Mouse (Mus musculus): ENCODE results near the gene Ropn1l. TPM values are rescaled to one million over a fixed set of nuclear protein-coding genes. Genes with fewer than 3 reads are reported as not detected.
A peak's percentile ranks its signal among the peaks of the same experiment; 100 is the strongest.

Ropn1l gene
- total and polyA plus RNA-seq, 3 experiments = 0.96 to 1.7 TPM; not detected in 1

GRCm38 (mm10) chr15:31472645-31473574 lies 19.4 kb upstream of the Ropn1l start:
- no peaks in the 10 kb centered on the region for H3K79me2 ChIP-seq (ENCODE audit: control insufficient read depth, insufficient read depth, low read length, poor library complexity)
- DNase-seq (ENCODE audit: low read depth, low spot score) = no peak
- H3K27me3 ChIP-seq (ENCODE audit: control insufficient read depth in 1 of 2, insufficient read depth in 2 of 2, low read length in 2 of 2) = no peaks in the 10 kb centered on the region
- H3K36me3 ChIP-seq (ENCODE audit: control insufficient read depth in 1 of 2, insufficient read depth in 2 of 2, low read length in 2 of 2) = peaks cover 12 to 48% of the 10 kb centered on the region in 2 experiments
- H3K4me3 ChIP-seq (ENCODE audit: control insufficient read depth in 1 of 2, insufficient read depth in 1 of 2, low read depth in 2 of 2, low read length in 2 of 2) = no peak overlapping the region
- no peaks in the 10 kb centered on the region for H3K9me3 ChIP-seq (replicated peaks; ENCODE audit: insufficient read depth, low read length)
- H3K4me1 ChIP-seq (ENCODE audit: control insufficient read depth in 1 of 2, insufficient read depth in 2 of 2, low read length in 2 of 2) = peaks cover 4 to 9% of the 10 kb centered on the region in 2 experiments; a peak in 1 of 4 replicates
- no peak overlapping the region for H3K9ac ChIP-seq (ENCODE audit: control insufficient read depth, low read depth, low read length, poor library complexity, severe bottlenecking)
- H3K27ac ChIP-seq (ENCODE audit: control insufficient read depth, low read depth, low read length) = no peak overlapping the region
- no peak for TF ChIP-seq SIN3A (IDR thresholded peaks at IDR 0.05; ENCODE audit: low read length)
- no peak for TF ChIP-seq ETS1 (IDR thresholded peaks at IDR 0.05; ENCODE audit: low read depth, low read length)
- TF ChIP-seq MAFK (IDR thresholded peaks at IDR 0.05; ENCODE audit: borderline replicate concordance, low read depth, low read length) = no peak
- no peak for TF ChIP-seq ZMIZ1 (IDR thresholded peaks at IDR 0.05; ENCODE audit: low read depth, low read length)
- no peak for TF ChIP-seq MYC (IDR thresholded peaks at IDR 0.05; ENCODE audit: low read depth, low read length)
- peak; percentile 69; the same call in 1 of the 2 replicates for TF ChIP-seq ZNF384 (IDR thresholded peaks at IDR 0.05; ENCODE audit: low read depth, low read length)

- Histone ChIP-seq H3K4me3 (ENCODE audit: control insufficient read depth in 1 of 2, insufficient read depth in 1 of 2, low read depth in 2 of 2, low read length in 2 of 2) (no peak overlapping the region), H3K9me3 (replicated peaks; ENCODE audit: insufficient read depth, low read length) (no peaks in the 10 kb centered on the region), H3K79me2 (ENCODE audit: control insufficient read depth, insufficient read depth, low read length, poor library complexity) (no peaks in the 10 kb centered on the region), H3K27me3 (ENCODE audit: control insufficient read depth in 1 of 2, insufficient read depth in 2 of 2, low read length in 2 of 2) (no peaks in the 10 kb centered on the region), H3K4me1 (ENCODE audit: control insufficient read depth in 1 of 2, insufficient read depth in 2 of 2, low read length in 2 of 2) (peaks cover 10 to 15% of the 10 kb centered on the region in 2 experiments), H3K9ac (ENCODE audit: control insufficient read depth, low read depth, low read length, poor library complexity, severe bottlenecking) (no peak overlapping the region), H3K27ac (ENCODE audit: control insufficient read depth, low read depth, low read length) (no peak overlapping the region), H3K36me3 (ENCODE audit: control insufficient read depth in 1 of 2, insufficient read depth in 2 of 2, low read length in 2 of 2) (peaks cover 22 to 49% of the 10 kb centered on the region in 2 experiments)
- TF ChIP-seq USF1 (IDR thresholded peaks at IDR 0.05; ENCODE audit: low read depth, low read length) = no peak
- no peak for TF ChIP-seq MAX (IDR thresholded peaks at IDR 0.05; ENCODE audit: low read length)
- no peak for TF ChIP-seq MXI1 (IDR thresholded peaks at IDR 0.05; ENCODE audit: low read depth, low read length)
- no peak for TF ChIP-seq RAD21 (IDR thresholded peaks at IDR 0.05; ENCODE audit: low read depth, low read length)
- DNase-seq (ENCODE audit: low read depth, low spot score) = no peak
These were observed 18.0 kb upstream of the Ropn1l start for GRCm38 (mm10) chr15:31471529-31471928.

DNA sequence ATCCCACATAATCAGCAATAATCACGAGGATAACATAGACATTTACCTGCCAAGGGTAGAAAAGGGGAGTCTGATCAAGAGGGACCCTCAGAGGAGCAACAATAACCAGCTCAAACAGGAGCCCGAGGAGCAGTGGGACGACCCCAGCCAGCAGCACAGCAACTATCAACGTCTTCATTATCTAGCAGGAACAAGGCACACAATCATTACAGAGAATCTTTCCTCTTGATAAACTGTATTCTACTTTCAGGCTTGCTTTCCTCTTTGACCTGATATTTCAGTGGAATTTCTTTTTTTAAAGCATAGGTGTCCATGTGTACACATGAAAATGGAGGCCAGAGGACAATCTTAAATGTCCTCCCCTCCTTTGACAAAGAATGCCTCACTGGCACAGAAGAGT lies 16.0 kb upstream of the Ropn1l start:
- Histone ChIP-seq H3K4me1 (ENCODE audit: control insufficient read depth in 1 of 2, insufficient read depth in 2 of 2, low read length in 2 of 2) (peaks cover 11 to 21% of the 10 kb centered on the region in 2 experiments), H3K9me3 (replicated peaks; ENCODE audit: insufficient read depth, low read length) (no peaks in the 10 kb centered on the region), H3K36me3 (ENCODE audit: control insufficient read depth in 1 of 2, insufficient read depth in 2 of 2, low read length in 2 of 2) (peaks cover 23 to 52% of the 10 kb centered on the region in 2 experiments), H3K27ac (ENCODE audit: control insufficient read depth, low read depth, low read length) (no peak overlapping the region), H3K27me3 (ENCODE audit: control insufficient read depth in 1 of 2, insufficient read depth in 2 of 2, low read length in 2 of 2) (no peaks in the 10 kb centered on the region), H3K79me2 (ENCODE audit: control insufficient read depth, insufficient read depth, low read length, poor library complexity) (no peaks in the 10 kb centered on the region), H3K9ac (ENCODE audit: control insufficient read depth, low read depth, low read length, poor library complexity, severe bottlenecking) (no peak overlapping the region), H3K4me3 (ENCODE audit: control insufficient read depth in 1 of 2, insufficient read depth in 1 of 2, low read depth in 2 of 2, low read length in 2 of 2) (no peak overlapping the region)
- no peak for TF ChIP-seq USF2 (IDR thresholded peaks at IDR 0.05; ENCODE audit: borderline replicate concordance in 1 of 2, insufficient read depth in 1 of 2, low read depth in 1 of 2, low read length in 2 of 2)
- peak; percentile 41; the same call in 1 of the 2 replicates for TF ChIP-seq TCF12 (IDR thresholded peaks at IDR 0.05; ENCODE audit: low read depth, low read length)
- peak; percentile 73 for TF ChIP-seq GATA1 (IDR thresholded peaks at IDR 0.05; ENCODE audit: low read depth, low read length)
- peak; percentile 39 to 57; a peak in 3 of 4 replicates for TF ChIP-seq EP300 (IDR thresholded peaks at IDR 0.05; ENCODE audit: low read depth in 1 of 2, low read length in 2 of 2)
- DNase-seq (ENCODE audit: low read depth, low spot score) = no peak

Data from MEL (cell line).